Mouse (Mus musculus): Measurements from ENCODE around the gene Rad51b.

Rad51b gene

GRCm38 (mm10) chr12:79577525-79577924, 280.4 kb downstream of the Rad51b start:
- DNase-seq (ENCODE audit: low spot score in 2 of 2), result no peak

GRCm38 (mm10) chr12:79579018-79579585, 282.0 kb downstream of the Rad51b start:
- DNase-seq (ENCODE audit: low spot score in 2 of 2), result no peak

- no peak for DNase-seq (ENCODE audit: low spot score in 2 of 2)
Observed at GRCm38 (mm10) chr12:79579837-79580236, 282.8 kb downstream of the Rad51b start.

GRCm38 (mm10) chr12:79584556-79585307, 287.6 kb downstream of the Rad51b start:
- no peak for DNase-seq (ENCODE audit: low spot score in 2 of 2)

GRCm38 (mm10) chr12:79585336-79585735, 288.3 kb downstream of the Rad51b start:
- DNase-seq (ENCODE audit: low spot score in 2 of 2), result no peak

- no peak for DNase-seq (ENCODE audit: low spot score in 2 of 2)
Observed at GRCm38 (mm10) chr12:79588831-79589230, 291.7 kb downstream of the Rad51b start.

GRCm38 (mm10) chr12:79592206-79592605, 295.1 kb downstream of the Rad51b start:
- DNase-seq (ENCODE audit: low spot score in 2 of 2), result no peak

- no peak for DNase-seq (ENCODE audit: low spot score in 2 of 2)
Observed at GRCm38 (mm10) chr12:79596842-79597241, 299.8 kb downstream of the Rad51b start.

- no peak for DNase-seq (ENCODE audit: low spot score in 2 of 2)
Observed at GRCm38 (mm10) chr12:79597351-79597750, 300.3 kb downstream of the Rad51b start.

GRCm38 (mm10) chr12:79597786-79598185, 300.7 kb downstream of the Rad51b start:
- DNase-seq (ENCODE audit: low spot score in 2 of 2), result no peak

- no peak for DNase-seq (ENCODE audit: low spot score in 2 of 2)
Observed at GRCm38 (mm10) chr12:79598496-79598895, 301.4 kb downstream of the Rad51b start.

GRCm38 (mm10) chr12:79598901-79599300, 301.8 kb downstream of the Rad51b start:
- no peak for DNase-seq (ENCODE audit: low spot score in 2 of 2)

- DNase-seq (ENCODE audit: low spot score in 2 of 2), result peak in 1 of 2 experiments; percentile 19
Observed at GRCm38 (mm10) chr12:79600149-79600769, 303.2 kb downstream of the Rad51b start.

GRCm38 (mm10) chr12:79602641-79603040, 305.6 kb downstream of the Rad51b start:
- DNase-seq (ENCODE audit: low spot score in 2 of 2), result no peak

GRCm38 (mm10) chr12:79604850-79605249, 307.8 kb downstream of the Rad51b start:
- DNase-seq (ENCODE audit: low spot score in 2 of 2), result no peak

- DNase-seq (ENCODE audit: low spot score in 2 of 2), result no peak
Observed at GRCm38 (mm10) chr12:79606197-79606631, 309.1 kb downstream of the Rad51b start.

GRCm38 (mm10) chr12:79609399-79610010, 312.4 kb downstream of the Rad51b start:
- no peak for DNase-seq (ENCODE audit: low spot score in 2 of 2)

GRCm38 (mm10) chr12:79610511-79611103, 313.5 kb downstream of the Rad51b start:
- DNase-seq (ENCODE audit: low spot score in 2 of 2), result no peak

- DNase-seq (ENCODE audit: low spot score in 2 of 2), result no peak
Observed at GRCm38 (mm10) chr12:79611665-79612064, 314.6 kb downstream of the Rad51b start.

- peak; percentile 48 to 76 for DNase-seq (ENCODE audit: low spot score in 2 of 2)
Observed at GRCm38 (mm10) chr12:79612334-79613060, 315.4 kb downstream of the Rad51b start.

- DNase-seq (ENCODE audit: low spot score in 2 of 2), result no peak
Observed at GRCm38 (mm10) chr12:79613061-79613788, 316.1 kb downstream of the Rad51b start.
